13 mouse cellular contexts compared by ENCODE assay signal in genomic region chr2:91015386-91015785, GRCm38 (mm10). TPM values are rescaled to one million over a fixed set of nuclear protein-coding genes. Genes with fewer than 3 reads are reported as not detected.
DNase-seq lines count a peak whose midpoint lies in the region; ATAC-seq and TF ChIP-seq lines count a peak whose summit lies in the region.
"Had no signal": no experiment of that assay in that cellular context is flagged by ENCODE, and none has a peak within 500 bp of the region (broad histone marks: within the 10 kb centered on the region; RNA-seq: fewer than 3 reads in every experiment).

No protein-coding gene starts in this region.

- TF ChIP-seq CTCF in hindbrain, postnatal 0 days (IDR thresholded peaks at IDR 0.05; ENCODE audit: low read depth) = no peak
- no peak for TF ChIP-seq CTCF in testis, adult 2 months (IDR thresholded peaks at IDR 0.05; ENCODE audit: control insufficient read depth, insufficient read depth, insufficient replicate concordance, low read depth, low read length)

- H3K4me2 ChIP-seq in hindbrain, postnatal 0 days (ENCODE audit: low read depth, low read length) = no peak overlapping the region
- no peak overlapping the region for H3K4me2 ChIP-seq in hindbrain, embryonic 13.5 days
- no peak overlapping the region for H3K4me2 ChIP-seq in intestine, embryonic 15.5 days (replicated peaks)
- H3K4me2 ChIP-seq: limb, embryonic 15.5 days had no signal

- DNase-seq in hindbrain, postnatal 0 days (ENCODE audit: low spot score) = no peak
- DNase-seq in testis, postnatal 10 days (ENCODE audit: low spot score) = no peak
- peak; percentile 51 to 62 for DNase-seq in cerebellum, postnatal 10 days
- no peak for DNase-seq in MN1 (ENCODE audit: low spot score)
- DNase-seq: lung, postnatal 10 days; right cerebral cortex, adult 18-20 months had no signal

- no peaks in the 10 kb centered on the region for H3K27me3 ChIP-seq in hindbrain, postnatal 0 days (ENCODE audit: insufficient read depth, low read length)
- H3K27me3 ChIP-seq in hindbrain, embryonic 13.5 days = no peaks in the 10 kb centered on the region
- no peaks in the 10 kb centered on the region for H3K27me3 ChIP-seq in testis, adult 2 months (ENCODE audit: control insufficient read depth, insufficient read depth, low read length)
- no peaks in the 10 kb centered on the region for H3K27me3 ChIP-seq in intestine, embryonic 15.5 days (replicated peaks)
- H3K27me3 ChIP-seq: limb, embryonic 15.5 days had no signal

- WGBS in hindbrain, postnatal 0 days = 63% methylated on average over 4 of the region's 4 CpGs
- WGBS in hindbrain, embryonic 13.5 days = 89% methylated on average over 4 of the region's 4 CpGs
- WGBS in intestine, embryonic 15.5 days = 82% methylated on average over 4 of the region's 4 CpGs

- peaks cover 49% of the 10 kb centered on the region for H3K36me3 ChIP-seq in hindbrain, postnatal 0 days (ENCODE audit: insufficient read depth, low read length)
- peaks cover 72% of the 10 kb centered on the region for H3K36me3 ChIP-seq in hindbrain, embryonic 13.5 days
- H3K36me3 ChIP-seq in testis, adult 2 months (ENCODE audit: control insufficient read depth, insufficient read depth, low read length) = peaks cover 6% of the 10 kb centered on the region
- peaks cover 30% of the 10 kb centered on the region for H3K36me3 ChIP-seq in intestine, embryonic 15.5 days

- H3K4me3 ChIP-seq in hindbrain, postnatal 0 days (ENCODE audit: low read length) = no peak overlapping the region
- H3K4me3 ChIP-seq in hindbrain, embryonic 13.5 days = no peak overlapping the region
- H3K4me3 ChIP-seq in testis, adult 2 months (ENCODE audit: control insufficient read depth, low read depth, low read length) = no peak overlapping the region
- H3K4me3 ChIP-seq in intestine, embryonic 15.5 days (replicated peaks) = no peak overlapping the region
- H3K4me3 ChIP-seq: erythroblast, embryonic 14.5 days; limb, embryonic 15.5 days had no signal

- H3K4me1 ChIP-seq in hindbrain, postnatal 0 days (ENCODE audit: insufficient read depth, low read length) = no peaks in the 10 kb centered on the region
- H3K4me1 ChIP-seq in hindbrain, embryonic 13.5 days (replicated peaks) = no peaks in the 10 kb centered on the region
- no peaks in the 10 kb centered on the region for H3K4me1 ChIP-seq in testis, adult 2 months (ENCODE audit: control insufficient read depth, insufficient read depth, low read length)
- H3K4me1 ChIP-seq in intestine, embryonic 15.5 days (replicated peaks) = no peaks in the 10 kb centered on the region
- H3K4me1 ChIP-seq: limb, embryonic 15.5 days had no signal

- no peak overlapping the region for H3K9ac ChIP-seq in hindbrain, postnatal 0 days (replicated peaks; ENCODE audit: low read length)
- H3K9ac ChIP-seq in hindbrain, embryonic 13.5 days = no peak overlapping the region
- no peak overlapping the region for H3K9ac ChIP-seq in intestine, embryonic 15.5 days
- H3K9ac ChIP-seq: limb, embryonic 15.5 days had no signal

- no peak for TF ChIP-seq POLR2A in testis, adult 2 months (IDR thresholded peaks at IDR 0.05; ENCODE audit: control insufficient read depth, low read depth, low read length)

- peak overlapping the region; percentile 20; the same call in 1 of the 2 replicates for H3K27ac ChIP-seq in hindbrain, postnatal 0 days
- no peak overlapping the region for H3K27ac ChIP-seq in hindbrain, embryonic 13.5 days
- H3K27ac ChIP-seq in testis, adult 2 months (ENCODE audit: control insufficient read depth, insufficient read depth, low read depth, low read length) = 0 out of 2 replicates have a peak overlapping the region, but pooled peaks have one; percentile 9
- H3K27ac ChIP-seq in intestine, embryonic 15.5 days = no peak overlapping the region
- H3K27ac ChIP-seq: limb, embryonic 15.5 days had no signal

- no peak for ATAC-seq in hindbrain, postnatal 0 days
- no peak for ATAC-seq in hindbrain, embryonic 13.5 days (ENCODE audit: low FRiP score)
- ATAC-seq in intestine, embryonic 15.5 days = no peak
- ATAC-seq: forebrain, embryonic 16.5 days had no signal

- no peaks in the 10 kb centered on the region for H3K9me3 ChIP-seq in hindbrain, postnatal 0 days (ENCODE audit: low read length)
- no peaks in the 10 kb centered on the region for H3K9me3 ChIP-seq in hindbrain, embryonic 13.5 days
- no peaks in the 10 kb centered on the region for H3K9me3 ChIP-seq in intestine, embryonic 15.5 days
- H3K9me3 ChIP-seq: limb, embryonic 15.5 days had no signal

RNA-seq across cellular contexts. Expression of gene Rapsn, which starts 20.0 kb away (rescaled TPM):
- 0.22 TPM in 1 of 2 replicates, not detected in the other for total RNA-seq in hindbrain, postnatal 0 days (2014; rRNA removed)
- polyA plus RNA-seq in hindbrain, postnatal 0 days (2015; fragmentation: Nextera tagmentation; extraction: Ambion mirVana) = 0.88 and 1.1 TPM in 2 replicates
- 0.99 and 1.6 TPM in 2 replicates for polyA plus RNA-seq in hindbrain, embryonic 13.5 days (2015; fragmentation: Nextera tagmentation; extraction: Ambion mirVana)
- 6.7 and 7.1 TPM in 2 replicates for polyA plus RNA-seq in testis, adult 2 months (2012; rRNA removed)
- polyA plus RNA-seq in intestine, embryonic 15.5 days (2015; fragmentation: Nextera tagmentation; extraction: Ambion mirVana) = 1.2 and 1.5 TPM in 2 replicates
- total RNA-seq: megakaryocyte-erythroid progenitor cell, adult 5-6 weeks had no signal
- polyA plus RNA-seq: erythroblast, embryonic 14.5 days had no signal

RNA-seq across cellular contexts. Expression of gene Psmc3, which starts 38.4 kb away (rescaled TPM):
- total RNA-seq in hindbrain, postnatal 0 days (2014; rRNA removed) = 154 and 160 TPM in 2 replicates
- 249 and 261 TPM in 2 replicates for polyA plus RNA-seq in hindbrain, postnatal 0 days (2015; fragmentation: Nextera tagmentation; extraction: Ambion mirVana)
- polyA plus RNA-seq in hindbrain, embryonic 13.5 days (2015; fragmentation: Nextera tagmentation; extraction: Ambion mirVana) = 238 and 241 TPM in 2 replicates
- polyA plus RNA-seq in testis, adult 2 months (2012; rRNA removed) = 435 and 494 TPM in 2 replicates
- polyA plus RNA-seq in intestine, embryonic 15.5 days (2015; fragmentation: Nextera tagmentation; extraction: Ambion mirVana) = 232 and 236 TPM in 2 replicates

RNA-seq across cellular contexts. Expression of gene Slc39a13, which starts 54.8 kb away (rescaled TPM):
- total RNA-seq in hindbrain, postnatal 0 days (2014; rRNA removed) = 37.1 and 42.7 TPM in 2 replicates
- polyA plus RNA-seq in hindbrain, postnatal 0 days (2015; fragmentation: Nextera tagmentation; extraction: Ambion mirVana) = 22.6 and 24.4 TPM in 2 replicates
- 28.1 and 29.4 TPM in 2 replicates for polyA plus RNA-seq in hindbrain, embryonic 13.5 days (2015; fragmentation: Nextera tagmentation; extraction: Ambion mirVana)
- 65.7 and 67.9 TPM in 2 replicates for polyA plus RNA-seq in testis, adult 2 months (2012; rRNA removed)
- polyA plus RNA-seq in intestine, embryonic 15.5 days (2015; fragmentation: Nextera tagmentation; extraction: Ambion mirVana) = 26.5 and 32.4 TPM in 2 replicates

Comparison
In these comparisons a context has a peak if more than half of its experiments do, and no peak if none do; other contexts are left out.
1. H3K27ac ChIP-seq: peak in hindbrain, postnatal 0 days (single experiment) and testis, adult 2 months (single experiment); none in hindbrain, embryonic 13.5 days (single experiment) and intestine, embryonic 15.5 days (single experiment).
2. DNase-seq: peak in cerebellum, postnatal 10 days (2 of 2); none in hindbrain, postnatal 0 days (single experiment), testis, postnatal 10 days (single experiment) and MN1 (single experiment).